Mouse (Mus musculus) erythroblast, embryonic 14.5 days (primary cell): ENCODE measurements around the gene Ggta1. TPM values are rescaled to one million over a fixed set of nuclear protein-coding genes. Genes with fewer than 3 reads are reported as not detected.

Experiments
- H3K27me3 ChIP-seq: 2 replicates; pipeline ENCODE4 v1.6.1; 2012; ENCODE audit warnings: inconsistent platforms; ENCODE audit not compliant: control insufficient read depth
- H3K36me3 ChIP-seq: 2 replicates; pipeline ENCODE4 v1.6.1; 2012; ENCODE audit warnings: mild to moderate bottlenecking, inconsistent platforms; ENCODE audit not compliant: control insufficient read depth
- H3K4me1 ChIP-seq: 2 replicates; pipeline ENCODE4 v1.6.1; 2012; ENCODE audit warnings: inconsistent platforms; ENCODE audit not compliant: control insufficient read depth
- H3K4me3 ChIP-seq: replicated peaks from 2 replicates; pipeline ENCODE3; 2012; ENCODE audit warnings: moderate library complexity, mild to moderate bottlenecking, inconsistent platforms
- H3K9me3 ChIP-seq: 2 replicates; pipeline ENCODE4 v1.6.1; 2012; ENCODE audit warnings: low read length, inconsistent platforms, mixed read lengths; ENCODE audit not compliant: control insufficient read depth
- GATA1 ChIP-seq: IDR thresholded peaks from 2 replicates; pipeline ENCODE4 v1.6.1; 2012; ENCODE audit warnings: low read length, inconsistent platforms, mixed read lengths
- TAL1 ChIP-seq: IDR thresholded peaks from 3 replicates; pipeline ENCODE4 v1.6.1; 2012; ENCODE audit warnings: low read length, inconsistent platforms, mixed read lengths
- polyA plus RNA-seq: library from polyadenylated mRNA; stranded (reverse); fragments of >175 nt; gene quantifications from 2 replicates; pipeline ENCODE4 v1.2.3, GENCODE M21; 2012

Ggta1 gene
- polyA plus RNA-seq, 1 experiment, result 0.08 TPM

DNA sequence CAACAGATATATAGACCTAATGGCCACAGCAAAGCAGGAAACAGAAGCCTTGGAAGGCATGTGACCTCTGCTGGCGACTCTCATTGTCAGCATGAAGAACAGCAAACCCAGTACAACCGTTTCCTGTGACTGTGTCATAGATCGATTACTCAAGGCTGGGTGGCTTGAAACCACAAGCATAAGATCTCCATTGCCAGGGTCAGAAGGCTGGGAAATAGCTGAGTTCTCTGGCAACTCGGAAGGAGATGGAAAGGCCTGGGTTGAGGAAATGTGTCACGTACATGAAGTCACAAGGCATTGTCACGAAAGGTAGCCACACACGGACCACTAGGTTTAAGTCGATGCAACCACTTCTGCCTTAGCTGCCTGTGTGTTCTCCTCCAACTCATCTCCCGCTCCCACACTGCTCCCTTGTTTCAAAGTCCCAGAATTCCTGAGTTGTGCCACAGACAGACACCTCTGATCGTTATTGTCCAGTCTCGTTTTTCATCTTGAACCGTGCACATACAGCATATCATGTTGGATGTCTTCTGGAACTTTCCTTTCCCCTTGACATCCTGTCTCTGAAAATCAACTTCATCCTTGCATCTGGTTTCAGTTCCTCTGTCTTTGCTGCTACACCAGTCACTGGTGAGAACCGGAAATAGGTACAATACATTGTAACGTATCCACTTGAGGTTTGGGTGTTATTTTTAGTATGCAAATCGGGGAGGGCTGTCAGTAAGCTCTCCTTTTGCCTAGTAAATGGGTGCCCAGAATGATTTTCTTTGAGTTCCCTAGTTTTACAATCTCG lies 32.7 kb upstream of the Ggta1 start:
- H3K4me1 ChIP-seq, result peaks cover 64% of the 10 kb centered on the region
- TF ChIP-seq TAL1, result no peak
- no peak for TF ChIP-seq GATA1

DNA sequence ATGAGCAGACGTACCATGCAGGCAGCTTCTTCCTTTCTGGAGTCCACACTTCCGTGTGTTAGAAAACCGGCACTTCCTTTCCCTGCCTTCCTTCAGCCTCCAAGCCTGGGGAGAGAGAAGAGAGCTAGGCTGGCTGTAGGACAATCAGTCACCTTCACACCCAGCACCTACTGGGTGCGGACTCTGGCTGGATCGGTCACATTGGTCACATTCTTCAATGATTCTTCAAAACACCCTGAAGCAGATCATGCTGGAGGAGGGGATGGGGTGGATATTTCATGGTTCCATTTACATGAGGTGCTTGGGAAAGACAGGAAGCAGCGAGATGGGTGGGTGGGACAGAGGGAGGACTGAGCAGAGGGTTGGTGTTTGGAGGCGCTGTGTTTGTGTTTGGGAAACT lies 30.5 kb upstream of the Ggta1 start:
- H3K4me3 ChIP-seq, result no peak overlapping the region
- no peak for TF ChIP-seq GATA1
- no peak for TF ChIP-seq TAL1
- H3K4me1 ChIP-seq, result peaks cover 46% of the 10 kb centered on the region

More for the DNA sequence above, 32.7 kb upstream of the Ggta1 start:
- H3K9me3 ChIP-seq, result peaks cover 2% of the 10 kb centered on the region
- peaks cover 12% of the 10 kb centered on the region for H3K36me3 ChIP-seq
- peak overlapping the region; percentile 48 for H3K4me3 ChIP-seq
- peaks cover 2% of the 10 kb centered on the region for H3K27me3 ChIP-seq

DNA sequence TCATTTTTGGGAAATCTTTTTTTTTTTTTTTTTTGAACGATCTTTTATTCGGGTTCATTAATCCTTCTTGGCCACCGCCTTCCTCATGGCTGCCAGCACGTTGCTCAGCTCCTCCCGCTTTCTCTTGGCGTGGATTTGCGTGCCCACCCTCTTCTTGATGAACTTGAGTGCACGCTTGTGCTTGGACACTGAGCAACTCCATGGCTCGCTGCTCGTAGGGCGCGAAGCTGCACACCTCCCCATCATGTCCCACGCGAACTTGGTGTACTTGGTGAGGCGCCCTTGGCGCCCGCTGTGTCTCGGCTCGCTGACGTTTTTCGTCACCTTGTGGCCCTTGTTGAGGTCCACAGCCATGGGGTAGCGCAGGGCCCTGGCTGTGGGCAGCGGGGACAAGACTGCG lies 28.1 kb upstream of the Ggta1 start:
- no peaks in the 10 kb centered on the region for H3K36me3 ChIP-seq
- no peaks in the 10 kb centered on the region for H3K9me3 ChIP-seq
- peaks cover 24% of the 10 kb centered on the region for H3K4me1 ChIP-seq
- TF ChIP-seq GATA1 (no peak), TAL1 (no peak)
- peaks cover 2% of the 10 kb centered on the region for H3K27me3 ChIP-seq
- H3K4me3 ChIP-seq, result no peak overlapping the region

More for the DNA sequence above, 30.5 kb upstream of the Ggta1 start:
- Histone ChIP-seq H3K9me3 (no peaks in the 10 kb centered on the region), H3K36me3 (peaks cover 8% of the 10 kb centered on the region), H3K27me3 (peaks cover 2% of the 10 kb centered on the region)

DNA sequence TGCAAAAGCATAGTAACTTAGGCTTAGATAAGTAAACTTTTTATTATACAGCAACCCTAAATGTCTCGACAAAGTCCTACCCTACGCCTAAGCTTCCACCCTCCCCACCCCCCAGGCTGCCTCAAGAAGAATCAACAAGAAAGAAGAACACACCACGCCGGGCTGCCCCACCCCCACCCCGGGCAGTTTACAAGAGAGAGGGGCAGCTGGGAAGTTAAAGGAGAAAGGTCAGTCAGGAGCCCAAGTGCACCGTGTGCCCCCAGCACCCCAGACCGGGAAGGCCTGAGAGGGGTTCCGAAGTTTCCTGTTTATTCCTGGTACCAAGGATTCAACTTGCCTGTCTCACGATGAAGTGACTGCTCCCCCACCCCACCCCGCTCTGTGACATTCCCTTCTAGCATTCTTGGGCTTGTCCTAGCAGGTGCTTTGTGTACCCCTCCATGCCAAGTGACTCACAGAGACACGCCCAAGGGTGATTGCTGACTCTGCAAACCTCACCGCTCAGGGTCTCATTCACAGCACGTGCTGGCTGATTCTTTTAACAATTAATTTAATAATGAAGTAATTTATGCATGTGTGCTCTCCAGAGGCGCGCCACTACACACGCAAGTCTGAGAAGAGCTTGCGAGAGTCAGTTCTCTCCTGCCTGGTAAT lies 27.6 kb upstream of the Ggta1 start:
- no peak for TF ChIP-seq GATA1
- no peak for TF ChIP-seq TAL1

DNA sequence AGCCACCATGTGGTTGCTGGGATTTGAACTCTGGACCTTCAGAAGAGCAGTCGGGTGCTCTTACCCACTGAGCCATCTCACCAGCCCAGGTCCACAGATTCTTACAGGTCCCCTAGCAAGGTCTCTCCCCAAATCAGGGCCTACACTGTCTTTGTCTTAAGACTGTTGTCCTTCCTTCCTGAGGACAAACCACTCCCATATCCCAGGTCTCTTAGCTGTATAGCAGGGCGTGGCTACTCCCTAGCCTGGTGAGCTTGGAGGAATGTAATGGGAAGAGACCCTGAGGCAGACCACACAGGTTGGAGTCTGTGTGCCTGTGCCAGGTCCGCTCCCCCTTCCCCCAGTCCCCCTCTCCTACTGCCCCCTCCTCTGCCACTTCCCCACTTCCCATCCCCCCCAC lies 24.7 kb upstream of the Ggta1 start:
- Histone ChIP-seq H3K9me3 (no peaks in the 10 kb centered on the region), H3K27me3 (no peaks in the 10 kb centered on the region), H3K4me1 (peaks cover 18% of the 10 kb centered on the region), H3K4me3 (no peak overlapping the region), H3K36me3 (no peaks in the 10 kb centered on the region)
- TF ChIP-seq GATA1, result no peak
- TF ChIP-seq TAL1, result no peak

More for the DNA sequence above, 27.6 kb upstream of the Ggta1 start:
- Histone ChIP-seq H3K27me3 (peaks cover 2% of the 10 kb centered on the region), H3K4me3 (no peak overlapping the region), H3K36me3 (no peaks in the 10 kb centered on the region), H3K4me1 (peaks cover 19% of the 10 kb centered on the region), H3K9me3 (no peaks in the 10 kb centered on the region)

DNA sequence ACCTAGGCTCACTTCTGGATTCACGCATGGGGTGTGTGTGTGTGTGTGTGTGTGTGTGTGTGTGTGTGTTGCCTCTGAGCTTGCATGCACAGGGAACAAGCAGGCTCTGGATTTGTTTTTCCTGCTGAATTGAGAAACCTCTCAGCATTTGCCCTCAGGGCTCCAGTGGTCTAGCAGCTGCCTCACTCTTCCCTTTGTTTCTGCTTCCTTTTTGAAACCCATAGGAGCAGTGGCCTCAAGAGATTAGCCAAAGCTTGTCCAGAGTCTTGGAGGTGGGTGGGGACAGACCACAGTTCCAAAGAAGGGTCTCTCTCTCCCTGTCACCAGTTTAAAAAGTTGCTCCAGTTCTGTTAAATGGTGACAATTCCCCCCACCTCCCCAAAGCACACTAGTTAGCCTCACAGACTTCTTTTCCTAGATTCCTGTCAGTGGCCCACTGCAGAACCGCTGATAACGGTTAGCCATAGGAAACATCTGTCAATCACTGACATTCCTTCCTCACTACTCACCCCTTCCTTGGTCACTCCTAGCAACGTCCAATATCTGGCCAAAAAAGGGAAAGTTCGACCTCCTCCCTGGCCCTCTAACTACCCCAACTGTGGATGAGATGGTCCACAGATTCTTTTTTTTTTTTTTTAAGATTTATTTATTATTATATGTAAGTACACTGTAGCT lies 24.1 kb upstream of the Ggta1 start:
- Histone ChIP-seq H3K36me3 (no peaks in the 10 kb centered on the region), H3K27me3 (no peaks in the 10 kb centered on the region), H3K4me3 (no peak overlapping the region), H3K4me1 (peaks cover 23% of the 10 kb centered on the region), H3K9me3 (no peaks in the 10 kb centered on the region)
- TF ChIP-seq GATA1 (no peak), TAL1 (no peak)

DNA sequence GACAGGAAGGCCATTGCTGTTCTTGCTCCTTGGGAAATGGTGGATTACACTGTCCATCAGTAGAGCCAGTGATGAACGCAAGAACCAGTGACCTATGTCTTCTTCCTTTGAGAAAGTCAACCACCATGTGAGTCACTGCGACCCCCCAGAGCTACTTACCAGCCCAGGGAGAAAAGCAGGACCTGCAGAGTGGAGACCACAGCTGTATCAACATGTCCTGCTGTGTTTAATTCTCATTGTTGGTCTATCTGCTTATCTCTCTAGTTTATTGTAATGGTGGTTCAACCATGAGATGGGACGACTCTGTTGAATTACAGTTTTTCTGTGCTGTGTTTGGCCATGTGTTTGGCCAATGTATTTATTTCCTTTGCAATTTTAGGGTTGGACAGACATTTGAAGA lies 21.1 kb upstream of the Ggta1 start:
- Histone ChIP-seq H3K9me3 (no peaks in the 10 kb centered on the region), H3K36me3 (no peaks in the 10 kb centered on the region), H3K4me1 (peaks cover 26% of the 10 kb centered on the region), H3K4me3 (no peak overlapping the region), H3K27me3 (no peaks in the 10 kb centered on the region)
- TF ChIP-seq TAL1 (no peak), GATA1 (no peak)

DNA sequence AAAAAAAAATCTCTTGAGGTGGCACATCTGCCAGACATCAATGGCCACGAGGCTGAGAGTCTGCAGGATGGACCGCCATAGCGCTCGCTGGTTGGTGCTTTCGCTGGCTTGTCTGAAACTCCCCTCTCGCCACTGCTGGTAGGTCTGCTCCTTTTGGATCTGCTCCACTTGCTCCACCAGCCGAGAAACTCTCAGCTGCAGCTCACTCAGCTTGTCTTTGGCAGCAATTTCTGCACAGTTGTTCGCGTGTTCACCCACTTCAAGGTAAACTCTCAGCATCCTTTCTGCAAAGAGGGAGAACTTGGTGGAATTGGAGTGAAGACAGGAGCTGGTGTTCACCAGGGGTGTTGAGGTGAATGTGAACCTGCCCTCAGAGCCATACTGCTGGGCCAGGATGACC lies 20.4 kb upstream of the Ggta1 start:
- Histone ChIP-seq H3K4me1 (peaks cover 26% of the 10 kb centered on the region), H3K36me3 (no peaks in the 10 kb centered on the region), H3K4me3 (no peak overlapping the region), H3K9me3 (no peaks in the 10 kb centered on the region), H3K27me3 (no peaks in the 10 kb centered on the region)
- TF ChIP-seq GATA1 (no peak), TAL1 (no peak)

DNA sequence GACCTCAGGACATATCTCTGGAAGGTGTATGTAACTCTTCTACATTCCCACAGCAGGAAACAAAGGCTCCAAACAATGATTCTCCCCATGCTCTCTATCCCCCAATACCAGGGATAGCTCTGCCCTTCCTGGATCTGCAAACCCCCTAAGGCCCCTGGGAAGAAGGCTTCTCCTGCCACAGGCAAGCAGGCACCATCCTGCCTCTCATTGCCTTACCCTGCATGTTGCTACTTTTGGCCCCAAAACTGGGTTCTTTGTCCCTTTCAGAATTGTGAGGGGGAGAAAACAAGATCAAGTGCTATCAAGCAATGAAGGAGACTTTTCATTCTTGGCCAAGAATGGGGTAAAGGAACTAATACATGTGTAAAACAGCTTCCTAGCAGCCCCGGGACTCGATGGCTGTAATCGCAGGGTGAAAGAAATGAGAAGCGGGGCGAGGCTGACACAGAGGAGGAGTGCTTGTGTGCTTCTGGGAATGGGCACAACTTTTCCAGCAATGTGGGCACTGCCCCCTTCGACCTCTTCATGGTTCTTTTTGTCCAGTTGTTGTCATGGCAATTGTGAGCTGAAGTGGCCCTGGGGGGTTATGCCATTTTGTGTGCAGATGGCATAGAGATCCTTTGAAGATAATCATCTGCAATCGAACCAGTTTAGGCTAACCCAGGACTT lies 18.4 kb upstream of the Ggta1 start:
- TF ChIP-seq TAL1 (no peak), GATA1 (no peak)

More for the DNA sequence above, 18.4 kb upstream of the Ggta1 start:
- Histone ChIP-seq H3K4me1 (peaks cover 24% of the 10 kb centered on the region), H3K27me3 (no peaks in the 10 kb centered on the region), H3K9me3 (no peaks in the 10 kb centered on the region), H3K36me3 (no peaks in the 10 kb centered on the region), H3K4me3 (no peak overlapping the region)
